Mouse (Mus musculus): ENCODE data around the gene Lhx6.

The Lhx6 gene

DNA sequence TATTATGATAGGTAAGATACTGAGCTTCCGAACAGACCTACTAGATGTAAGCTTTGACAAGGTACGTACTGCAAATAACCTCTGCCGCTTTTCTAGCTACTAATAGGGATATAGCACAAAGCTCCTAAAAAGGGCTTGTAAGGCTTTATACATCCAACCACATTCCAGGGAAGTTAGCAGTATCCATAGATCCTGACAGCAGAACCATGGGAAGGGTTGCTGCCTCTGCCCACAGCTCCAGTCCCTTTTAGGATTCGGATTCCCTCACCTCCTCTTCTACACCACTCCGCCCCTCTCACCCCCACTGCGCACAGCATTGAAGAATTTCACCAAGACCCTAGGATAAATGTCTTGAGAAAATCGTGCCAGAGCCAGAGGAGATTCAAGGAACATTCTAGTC, 11.9 kb downstream of the Lhx6 start:
- no peak for DNase-seq (ENCODE audit: low read depth, low spot score)

- no peak for DNase-seq (ENCODE audit: low read depth, low spot score)
Observed at GRCm38 (mm10) chr2:36092748-36093147, 12.5 kb downstream of the Lhx6 start.

GRCm38 (mm10) chr2:36090853-36091741, 14.1 kb downstream of the Lhx6 start:
- DNase-seq (ENCODE audit: low read depth, low spot score) = peak; percentile 92

DNA sequence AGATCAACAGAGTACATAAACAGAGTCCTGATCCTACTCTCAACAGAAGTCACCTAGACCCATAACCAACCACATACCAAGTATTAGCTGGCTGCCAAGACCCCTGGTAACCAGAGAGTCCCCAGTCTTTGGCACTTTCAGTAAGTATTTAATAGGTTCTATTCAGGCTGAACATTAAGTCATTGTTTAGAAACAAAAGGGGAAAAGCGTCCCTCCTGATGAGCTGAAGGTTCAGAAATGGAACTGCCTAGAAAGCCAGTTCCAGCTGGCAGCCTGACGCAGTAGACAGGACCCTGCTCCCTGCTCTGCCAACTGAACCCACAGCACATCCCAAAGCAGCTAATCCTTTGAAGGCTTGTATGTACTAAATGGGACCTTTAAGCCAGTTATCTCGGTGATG, 16.0 kb downstream of the Lhx6 start:
- DNase-seq (ENCODE audit: low read depth, low spot score) = no peak

DNA sequence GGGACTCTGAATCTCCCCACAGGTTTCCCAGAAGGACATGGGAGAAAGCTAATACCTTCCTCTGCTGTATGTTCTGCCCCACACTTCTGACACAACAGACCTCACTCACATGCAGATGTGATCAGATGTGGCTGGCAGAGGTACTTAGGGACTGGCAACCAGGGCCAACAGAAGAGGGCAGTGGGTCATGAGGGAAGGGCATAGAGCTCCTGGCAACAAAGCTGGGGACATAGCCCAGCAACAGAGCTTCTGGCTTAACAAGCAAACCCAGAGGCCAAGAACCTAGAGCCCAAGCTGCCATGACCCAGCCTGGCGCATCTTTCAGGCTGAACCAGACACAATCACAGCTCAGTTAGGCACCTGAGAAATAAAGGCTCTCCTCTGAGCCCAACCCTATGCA, 20.2 kb downstream of the Lhx6 start:
- DNase-seq (ENCODE audit: low read depth, low spot score) = no peak

DNA sequence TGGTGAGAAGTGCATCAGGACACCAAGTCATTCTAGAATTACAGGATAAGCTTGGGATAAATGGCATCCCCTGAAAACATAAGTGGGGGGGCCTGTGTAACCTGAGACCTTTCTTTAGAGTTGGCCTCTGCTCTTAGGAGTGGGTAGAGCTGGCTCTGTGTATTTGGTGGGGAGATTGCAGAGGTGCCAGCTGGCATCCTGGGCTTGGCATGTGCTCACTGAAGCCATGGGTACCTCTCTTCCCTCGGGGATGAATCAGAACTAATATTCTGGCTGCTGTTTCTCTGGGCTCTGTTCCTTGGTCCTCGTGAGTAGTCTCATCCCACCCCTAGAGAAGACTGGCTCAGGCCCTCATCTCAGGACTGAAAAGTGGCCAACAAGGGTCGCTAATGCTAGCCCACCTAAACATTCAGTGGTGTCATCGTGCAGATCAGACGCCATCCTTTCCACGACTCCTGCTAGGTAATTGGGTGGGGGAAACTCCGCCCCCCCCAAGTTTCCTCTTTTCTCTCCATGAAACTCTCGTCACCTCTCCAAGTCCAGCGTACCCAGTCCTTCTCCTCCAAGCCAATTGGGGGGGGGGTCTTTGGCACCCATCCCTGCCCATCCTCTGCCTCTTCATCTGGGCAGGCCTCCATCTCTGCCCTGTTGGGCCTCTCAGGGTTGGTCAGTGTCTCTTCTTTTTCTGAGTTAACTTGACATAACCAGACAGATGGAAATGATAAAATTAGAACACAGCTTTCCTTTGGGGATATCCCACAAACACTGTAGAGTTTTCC, 22.2 kb downstream of the Lhx6 start:
- DNase-seq (ENCODE audit: low read depth, low spot score) = no peak

DNA sequence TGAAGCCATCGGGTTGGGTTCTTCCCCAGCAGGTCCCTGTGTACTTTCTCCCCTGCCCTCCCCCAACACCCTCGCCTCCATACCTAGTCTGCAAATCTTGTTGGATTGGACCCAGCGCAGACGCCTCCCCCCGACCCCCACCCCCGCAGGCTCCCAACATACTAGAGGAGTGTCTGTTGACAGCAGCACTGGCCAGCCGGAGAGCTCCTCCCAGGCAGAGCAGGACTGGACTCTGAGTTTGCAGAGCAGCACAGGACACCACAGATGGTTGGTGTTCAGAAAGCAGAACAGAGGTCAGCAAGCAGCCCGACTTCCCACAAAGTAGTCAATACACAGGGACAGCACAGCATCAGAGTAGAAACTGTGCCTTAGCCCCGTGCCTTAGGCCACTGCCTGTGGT, 23.8 kb downstream of the Lhx6 start:
- DNase-seq (ENCODE audit: low read depth, low spot score) = no peak

- DNase-seq (ENCODE audit: low read depth, low spot score) = no peak
Observed at GRCm38 (mm10) chr2:36077160-36077761, 27.9 kb downstream of the Lhx6 start.

- DNase-seq (ENCODE audit: low read depth, low spot score) = no peak
Observed at GRCm38 (mm10) chr2:36075210-36075609, 30.0 kb downstream of the Lhx6 start.

DNA sequence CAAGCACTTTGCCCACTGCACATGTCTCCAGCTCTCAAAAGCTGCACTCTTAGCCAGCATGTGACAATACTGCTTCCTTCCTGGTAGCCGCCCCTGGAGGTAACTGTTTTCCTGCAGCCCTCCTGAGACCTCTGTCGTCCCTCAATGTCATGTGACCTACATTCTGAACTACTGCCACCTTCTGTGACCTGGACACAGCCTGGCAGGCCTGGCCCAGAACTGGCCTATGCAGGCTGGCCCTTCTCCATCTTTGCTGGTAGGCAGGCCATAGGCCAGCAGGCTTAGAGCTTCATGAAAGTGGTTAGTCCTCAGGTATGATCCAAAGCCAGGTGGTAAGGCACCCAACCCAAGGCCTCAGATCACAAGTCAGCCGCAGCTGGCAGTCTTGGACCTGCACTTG, 31.4 kb downstream of the Lhx6 start:
- no peak for DNase-seq (ENCODE audit: low read depth, low spot score)

DNA sequence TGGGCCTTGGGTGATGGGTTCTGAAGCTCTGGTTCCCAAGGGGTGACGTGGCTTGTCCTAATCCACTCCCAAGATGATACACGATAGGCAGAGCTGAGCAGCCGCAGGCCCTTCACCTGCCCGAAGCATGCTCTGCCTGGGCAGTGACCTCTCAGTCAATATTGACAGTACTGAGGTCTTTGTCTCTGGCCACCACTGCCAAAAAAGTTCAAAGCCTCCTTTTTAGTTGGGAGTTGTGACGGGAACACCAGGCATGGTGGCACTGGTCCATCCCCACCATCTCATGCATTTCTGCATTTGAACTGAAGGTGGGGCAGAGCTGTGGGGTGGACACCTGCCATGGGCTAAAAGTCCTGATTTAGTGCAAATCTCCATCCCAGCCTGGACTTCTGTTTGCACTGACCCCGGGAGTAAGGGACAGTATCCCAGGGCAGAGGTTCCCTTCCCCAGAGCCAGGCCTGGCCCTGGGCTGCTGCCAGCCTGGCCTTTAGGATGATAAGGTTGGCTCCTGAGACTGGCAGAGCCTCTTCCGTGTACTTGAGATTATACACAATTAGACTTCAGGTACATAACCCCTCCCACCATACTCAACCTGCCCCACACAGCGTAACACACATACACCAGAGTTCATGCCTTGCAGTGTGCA, 33.4 kb downstream of the Lhx6 start:
- DNase-seq (ENCODE audit: low read depth, low spot score) = no peak

GRCm38 (mm10) chr2:36067132-36067531, 38.1 kb downstream of the Lhx6 start:
- DNase-seq (ENCODE audit: low read depth, low spot score) = no peak

DNA sequence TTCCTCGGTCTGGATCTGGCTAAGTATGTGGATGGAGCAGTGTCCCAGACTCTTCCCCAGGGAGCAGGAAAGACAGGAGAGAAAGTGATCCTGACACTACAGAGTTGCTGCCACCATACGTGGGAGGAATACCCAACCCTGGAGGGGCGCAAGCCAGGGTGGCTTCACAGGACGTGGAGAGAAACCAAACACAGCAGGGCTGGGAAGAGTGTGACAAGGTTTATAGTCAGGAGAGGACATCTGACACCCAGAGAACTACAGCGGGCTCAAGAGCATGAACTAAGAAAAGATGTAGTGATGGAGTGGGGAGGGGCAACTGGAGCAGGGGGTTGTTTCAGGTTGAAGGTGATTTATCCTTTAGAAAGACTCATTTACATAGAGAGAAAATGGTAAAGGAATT, 43.8 kb downstream of the Lhx6 start:
- DNase-seq (ENCODE audit: low read depth, low spot score) = no peak

- no peak for DNase-seq (ENCODE audit: low read depth, low spot score)
Observed at GRCm38 (mm10) chr2:36056248-36056647, 49.0 kb downstream of the Lhx6 start.

- DNase-seq (ENCODE audit: low read depth, low spot score) = no peak
Observed at GRCm38 (mm10) chr2:36053249-36053648, 52.0 kb downstream of the Lhx6 start.

DNA sequence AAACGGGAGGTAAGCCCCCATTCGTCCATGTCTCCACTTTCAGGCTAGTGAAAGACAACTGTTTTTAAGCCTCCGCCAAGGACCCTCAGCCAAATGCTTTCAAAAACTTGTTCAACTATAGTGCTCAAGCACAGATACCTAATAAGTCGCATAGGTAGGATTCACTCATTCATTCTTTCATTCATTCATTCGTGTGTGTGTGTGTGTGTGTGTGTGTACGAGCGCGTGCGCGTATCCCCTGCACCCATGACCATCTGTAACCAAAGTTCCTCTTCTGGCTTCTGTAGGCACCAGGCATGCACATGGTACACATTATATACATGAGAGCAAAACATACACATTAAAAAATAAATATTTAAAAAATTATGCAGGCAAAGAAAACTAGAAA, 55.6 kb downstream of the Lhx6 start:
- DNase-seq (ENCODE audit: low read depth, low spot score) = no peak

- DNase-seq (ENCODE audit: low read depth, low spot score) = peak; percentile 91
Observed at GRCm38 (mm10) chr2:36048748-36049566, 56.3 kb downstream of the Lhx6 start, which contains the start of the genes Ndufa8 and Morn5. Ndufa8 (minus strand) TSS chr2:36049406. Morn5 (plus strand) TSS chr2:36049458.

GRCm38 (mm10) chr2:36048164-36048563, 57.0 kb downstream of the Lhx6 start:
- DNase-seq (ENCODE audit: low read depth, low spot score) = no peak

DNA sequence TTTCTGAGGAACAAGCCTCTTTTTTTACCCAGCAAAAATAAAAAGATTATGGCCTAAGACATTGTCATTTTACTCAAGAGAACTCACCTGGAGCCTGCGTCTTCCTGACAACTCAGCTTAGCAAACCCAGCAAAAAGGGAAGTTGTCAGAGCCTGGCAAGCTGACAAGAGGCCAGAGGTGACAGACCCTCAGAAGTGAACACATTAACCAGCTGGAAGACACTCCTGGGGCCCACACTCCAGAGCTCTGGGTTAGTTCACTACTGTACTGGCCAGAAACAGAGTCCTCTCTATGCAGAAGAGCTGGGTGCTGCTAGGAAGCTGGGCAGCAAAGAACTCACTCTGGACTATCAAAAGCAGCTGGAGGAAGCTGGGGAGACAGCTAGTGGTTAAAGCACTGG, 64.3 kb downstream of the Lhx6 start:
- no peak for DNase-seq (ENCODE audit: low read depth, low spot score)

GRCm38 (mm10) chr2:36039297-36039985, 65.8 kb downstream of the Lhx6 start:
- no peak for DNase-seq (ENCODE audit: low read depth, low spot score)

All from WW6 (cell line).